Mouse (Mus musculus) left cerebral cortex, postnatal 36 days (tissue): ENCODE data around the gene Pcsk2. TPM values are rescaled to one million over a fixed set of nuclear protein-coding genes. Genes with fewer than 3 reads are reported as not detected.
A peak's percentile ranks its signal among the peaks of the same experiment; 100 is the strongest.

ENCODE experiments used
- DNase-seq, 2 experiments: peaks; one replicate each; pipeline ENCODE4 v3.0.0; 2021 to 2022; ENCODE audit warnings: low spot score in 2 of 2, mixed read lengths in 1 of 2
- intact Hi-C: fragments of 180-260 bp; cut with DNase I; formaldehyde crosslinking; loops from one replicate; pipeline ENCODE4 v1.15.1; 2025
- total RNA-seq, 2 experiments: library from RNA; stranded (reverse); gene quantifications; 2 replicates each; pipeline ENCODE4 v1.2.3; 2021

Gene Pcsk2
- total RNA-seq = 100 to 1,000 TPM; 265 to 318 TPM

DNA sequence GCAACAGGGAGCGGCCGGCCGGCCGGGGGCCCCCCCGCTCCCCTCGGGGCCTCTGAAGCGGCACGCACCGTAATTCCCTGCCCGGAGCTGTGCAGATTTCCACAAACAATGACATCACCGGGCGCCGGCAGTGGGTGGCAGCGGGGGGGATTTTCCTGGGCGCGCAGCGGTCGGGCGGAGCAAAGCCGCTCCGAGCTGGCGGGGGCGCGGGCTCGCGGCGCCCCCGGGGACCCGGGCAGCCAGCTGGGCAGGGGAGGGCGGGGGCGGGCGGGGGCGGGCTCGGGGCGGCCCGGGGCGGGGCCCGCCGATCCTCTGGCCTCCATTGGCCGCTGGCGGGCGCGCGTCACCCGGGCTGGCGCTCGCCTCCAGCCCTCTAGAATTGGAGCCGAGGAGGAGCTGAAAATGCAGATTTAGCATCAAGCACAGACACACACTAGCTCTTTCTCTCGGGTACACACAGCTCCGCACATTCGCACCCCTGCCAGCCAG is at the start of gene Pcsk2:
Gene Pcsk2, plus strand, starts transcription at position 399 of the 489 bp plus-strand sequence.
- peak; percentile 83 to 90 for DNase-seq
- intact Hi-C loops = loop anchor here (5.0 to 10.0 kb wide), 4 partner anchors 94 to 429 kb away; no protein-coding TSS in a partner anchor

DNA sequence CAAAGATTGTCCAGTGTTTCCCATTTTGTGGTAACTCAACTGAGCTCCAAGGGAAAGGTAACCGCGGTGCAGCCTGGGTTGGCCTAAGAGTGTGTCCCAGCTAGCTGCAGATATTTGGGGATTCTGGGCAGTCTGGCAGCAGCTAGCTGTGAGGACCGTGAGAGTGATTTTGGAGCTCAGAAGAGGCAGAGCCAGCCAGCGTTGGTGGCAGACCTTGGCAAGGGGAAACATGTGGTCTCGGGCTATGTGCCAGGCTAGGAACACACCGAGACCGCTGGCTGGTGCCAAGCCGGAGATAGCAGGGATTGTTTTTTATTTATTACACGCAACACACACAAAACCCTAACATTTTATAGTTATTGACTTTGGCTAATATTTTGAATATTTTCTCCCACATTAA is 45.1 kb upstream of the Pcsk2 start:
- no peak for DNase-seq
- intact Hi-C loops = no loop called here

- no peak for DNase-seq
- intact Hi-C loops = no loop called here
Observed at GRCm38 (mm10) chr2:143501760-143502159, 44.2 kb upstream of the Pcsk2 start.

DNA sequence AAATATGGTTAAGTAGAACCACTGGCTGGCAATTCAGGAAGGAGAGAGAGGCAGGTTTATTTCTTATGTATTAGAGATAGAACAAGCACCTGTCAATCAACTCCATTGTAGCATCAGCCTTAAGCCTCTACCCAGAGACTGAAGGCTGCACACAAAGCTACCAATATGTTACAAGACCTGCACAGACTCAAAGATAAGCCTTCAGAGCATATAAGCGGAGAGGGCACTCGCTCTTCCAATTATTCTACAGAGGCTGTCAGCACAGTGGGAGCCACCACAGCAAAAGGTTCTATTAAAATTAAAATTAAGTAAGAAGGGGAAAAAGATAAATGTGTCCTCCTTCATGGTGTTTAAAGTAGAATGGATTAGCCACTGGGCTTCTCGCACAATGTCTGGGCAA is 43.8 kb upstream of the Pcsk2 start:
- intact Hi-C loops = no loop called here
- no peak for DNase-seq

DNA sequence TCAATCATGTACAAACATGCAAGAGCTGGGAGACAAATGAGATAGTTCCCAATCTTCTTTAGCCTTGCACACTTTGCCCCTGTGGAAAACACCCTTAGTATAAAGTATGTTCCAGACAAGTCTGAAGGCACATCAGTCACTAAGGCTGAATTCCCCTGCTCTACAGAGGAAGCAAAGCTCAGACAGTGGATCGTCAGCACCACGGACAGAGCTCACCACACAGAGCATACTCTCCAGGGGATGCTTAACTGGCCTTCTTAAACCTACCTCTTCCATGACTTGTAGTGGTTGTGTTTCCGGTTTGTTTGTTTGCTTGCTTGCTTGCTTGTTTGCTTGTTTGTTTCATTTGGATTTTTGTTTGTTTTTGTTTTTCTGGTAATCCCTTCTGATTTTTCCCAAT is 9.5 kb upstream of the Pcsk2 start:
- no peak for DNase-seq
- intact Hi-C loops = no loop called here

GRCm38 (mm10) chr2:143545299-143545751 is 631 bp upstream of the Pcsk2 start:
- intact Hi-C loops = loop anchor here (5.0 to 10.0 kb wide), 4 partner anchors 93 to 428 kb away; no protein-coding TSS in a partner anchor
- peak; percentile 36 to 47 for DNase-seq

- peak in 1 of 2 experiments; percentile 28 for DNase-seq
- intact Hi-C loops = loop anchor here (5.0 to 10.0 kb wide), 4 partner anchors 94 to 429 kb away; no protein-coding TSS in a partner anchor
Observed at GRCm38 (mm10) chr2:143546412-143547211, 656 bp downstream of the Pcsk2 start.

GRCm38 (mm10) chr2:143547251-143548090 is 1.5 kb downstream of the Pcsk2 start:
- DNase-seq = peak; percentile 73 to 76
- intact Hi-C loops = loop anchor here (5.0 to 10.0 kb wide), 4 partner anchors 95 to 430 kb away; no protein-coding TSS in a partner anchor

GRCm38 (mm10) chr2:143560384-143560783 is 14.4 kb downstream of the Pcsk2 start:
- intact Hi-C loops = no loop called here
- no peak for DNase-seq

DNA sequence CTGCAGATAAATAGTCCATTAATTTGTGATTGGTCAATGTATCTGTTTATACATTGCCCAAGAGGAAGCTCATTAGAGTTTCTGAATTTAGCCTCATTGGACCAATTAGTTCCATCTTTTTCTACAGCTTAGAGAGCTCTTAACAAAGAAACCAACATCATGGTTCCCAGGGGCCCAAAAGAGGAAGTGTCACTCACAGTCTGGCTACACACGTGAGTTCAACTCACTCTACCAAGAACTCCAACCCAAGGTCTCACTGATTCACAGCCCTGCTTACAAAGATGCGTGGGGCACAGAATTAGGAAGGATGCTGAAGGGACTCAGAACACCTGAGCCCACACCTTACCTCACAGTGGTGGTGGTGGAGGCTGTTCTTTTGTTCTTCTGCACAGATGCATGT is 19.1 kb downstream of the Pcsk2 start:
- intact Hi-C loops = no loop called here
- no peak for DNase-seq

- no peak for DNase-seq
- intact Hi-C loops = no loop called here
Observed at GRCm38 (mm10) chr2:143565961-143566360, 20.0 kb downstream of the Pcsk2 start.

- DNase-seq = no peak
- intact Hi-C loops = no loop called here
Observed at GRCm38 (mm10) chr2:143585341-143585740, 39.4 kb downstream of the Pcsk2 start.

GRCm38 (mm10) chr2:143590398-143590797 is 44.4 kb downstream of the Pcsk2 start:
- DNase-seq = no peak
- intact Hi-C loops = no loop called here

DNA sequence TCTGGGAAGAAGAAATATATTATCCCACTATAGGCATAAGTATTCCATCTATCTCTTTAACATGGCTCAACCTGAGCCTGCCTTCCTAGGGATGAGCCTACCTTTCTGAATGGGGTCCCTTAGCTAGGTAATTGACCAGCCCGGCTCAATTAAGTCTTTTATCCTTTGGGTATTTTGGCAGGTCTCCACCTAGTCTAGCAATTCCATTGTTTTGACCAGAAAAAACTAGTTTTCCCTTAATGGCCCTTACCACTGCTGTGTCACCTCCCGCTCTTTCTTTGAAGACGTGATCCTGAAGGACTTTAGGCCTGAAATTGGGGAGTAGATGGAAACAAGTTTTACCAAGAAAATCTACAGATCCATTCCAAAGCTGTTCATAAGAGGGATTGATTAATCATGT is 57.1 kb downstream of the Pcsk2 start:
- DNase-seq = no peak
- intact Hi-C loops = no loop called here

DNA sequence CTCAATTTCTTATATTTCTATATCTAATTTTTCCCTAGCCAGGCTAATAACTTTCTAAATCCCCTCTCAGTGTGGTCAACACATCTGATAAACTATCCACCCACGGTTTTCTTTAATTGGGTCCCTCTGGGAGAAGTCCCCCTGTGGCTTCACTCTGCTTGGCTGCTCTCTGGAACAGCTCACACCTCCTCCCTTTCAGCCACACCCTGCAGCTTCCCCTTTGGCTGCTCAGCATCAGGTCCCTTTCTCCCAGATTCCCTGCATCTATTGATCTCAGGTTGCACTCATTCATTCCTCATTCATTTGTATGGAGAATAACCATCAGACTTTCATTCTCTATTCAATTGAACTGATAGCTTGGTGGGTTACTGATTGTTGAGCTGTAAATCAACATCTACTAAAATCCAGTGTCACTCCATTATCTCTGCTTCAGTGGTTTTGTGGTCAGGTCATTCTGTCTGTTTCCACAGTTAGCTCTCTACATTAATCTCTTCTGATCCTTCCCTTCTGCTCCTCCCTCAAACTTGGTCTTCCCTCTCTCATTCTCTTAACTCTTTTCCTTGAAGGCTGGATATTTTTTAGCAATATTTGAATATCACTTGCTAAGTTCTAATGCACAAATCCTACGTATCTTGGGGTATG is 58.0 kb downstream of the Pcsk2 start:
- intact Hi-C loops = no loop called here
- DNase-seq = no peak

DNA sequence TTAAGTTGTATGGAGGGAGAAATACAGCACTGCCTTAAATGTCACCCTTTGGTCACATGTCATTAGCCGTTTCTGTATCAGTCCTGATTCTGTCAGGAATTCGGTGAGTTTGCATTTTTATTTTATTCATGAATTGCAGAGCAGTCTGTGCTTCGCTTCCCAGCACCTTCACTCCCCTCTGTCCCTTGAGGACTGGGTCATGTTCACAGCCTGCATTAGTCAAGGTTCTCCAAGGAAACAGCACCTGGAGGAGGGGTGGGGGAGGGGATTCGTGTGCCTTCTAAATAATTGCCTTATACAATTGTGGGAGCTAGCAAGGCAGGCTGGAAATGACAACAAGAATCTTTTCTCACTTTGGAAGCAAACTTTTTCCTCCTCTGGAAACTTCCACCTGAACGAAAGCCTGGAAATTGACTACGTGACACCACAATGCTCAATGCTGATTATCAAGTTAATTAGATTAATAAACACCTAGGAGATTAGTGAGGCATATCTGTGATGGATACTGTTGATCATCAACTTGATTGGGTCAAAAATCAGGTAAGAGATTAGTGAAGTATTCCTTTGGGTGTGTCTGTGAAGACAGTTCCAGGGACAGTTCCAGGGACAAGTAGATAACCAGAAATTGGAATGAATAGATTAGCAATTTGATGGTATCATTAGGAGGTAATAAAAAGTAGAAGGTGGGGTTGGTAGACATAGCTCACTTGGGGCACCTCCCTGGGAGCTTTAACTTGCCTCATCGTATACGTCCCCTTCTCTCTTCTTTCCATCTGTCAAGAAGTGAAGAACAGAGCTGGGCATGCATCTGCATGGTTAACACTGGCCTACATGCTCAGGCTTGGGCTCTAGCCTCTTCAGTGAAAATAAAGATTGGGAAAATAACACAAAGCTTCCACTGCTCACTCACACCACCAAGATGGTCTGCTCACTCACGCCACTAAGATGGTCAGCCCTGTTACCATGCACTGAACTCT is 64.7 kb downstream of the Pcsk2 start:
- intact Hi-C loops = no loop called here
- DNase-seq = no peak

- no peak for DNase-seq
- intact Hi-C loops = no loop called here
Observed at GRCm38 (mm10) chr2:143613466-143613865, 67.5 kb downstream of the Pcsk2 start.

GRCm38 (mm10) chr2:143614775-143615174 is 68.8 kb downstream of the Pcsk2 start:
- intact Hi-C loops = no loop called here
- no peak for DNase-seq

DNA sequence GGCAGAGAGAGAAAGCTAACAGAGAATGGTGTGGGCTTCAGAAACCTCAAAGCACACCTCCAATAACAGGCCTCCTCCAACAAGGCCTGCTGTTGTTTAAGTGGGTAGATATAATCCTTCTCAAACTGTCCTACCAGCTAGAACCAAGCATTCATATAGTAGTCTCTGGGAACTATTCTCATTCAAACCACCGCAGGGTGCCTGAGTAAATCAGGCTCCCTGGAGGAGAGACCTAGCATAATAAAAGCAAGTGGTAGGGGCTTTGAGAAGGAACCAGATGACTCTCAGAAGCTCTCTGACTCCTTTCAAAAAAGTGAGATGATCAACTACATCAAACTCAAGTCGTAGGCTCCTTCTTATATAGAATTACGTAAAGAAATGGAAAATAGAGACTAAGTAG is 75.0 kb downstream of the Pcsk2 start:
- no peak for DNase-seq
- intact Hi-C loops = no loop called here
